Mouse (Mus musculus): Measurements from ENCODE around the gene Helb.
A peak's percentile ranks its signal among the peaks of the same experiment; 100 is the strongest.

Gene Helb

GRCm38 (mm10) chr10:120092548-120092947 is 20.2 kb downstream of the Helb start:
- no peak for DNase-seq

GRCm38 (mm10) chr10:120077850-120078249 is 34.9 kb downstream of the Helb start:
- no peak for DNase-seq

GRCm38 (mm10) chr10:120066319-120066718 is 46.5 kb downstream of the Helb start:
- no peak for DNase-seq

- peak; percentile 72 to 73 for DNase-seq
Measured at GRCm38 (mm10) chr10:120064424-120064823, 48.4 kb downstream of the Helb start.

- DNase-seq = no peak
Measured at GRCm38 (mm10) chr10:120061238-120062130, 51.3 kb downstream of the Helb start.

- DNase-seq = no peak
Measured at GRCm38 (mm10) chr10:120060579-120061237, 52.1 kb downstream of the Helb start.

- no peak for DNase-seq
Measured at GRCm38 (mm10) chr10:120044714-120045234, 68.0 kb downstream of the Helb start.

GRCm38 (mm10) chr10:120044237-120044636 is 68.5 kb downstream of the Helb start:
- DNase-seq = no peak

GRCm38 (mm10) chr10:120038194-120038593 is 74.6 kb downstream of the Helb start:
- no peak for DNase-seq

- DNase-seq = no peak
Measured at GRCm38 (mm10) chr10:120035824-120036223, 77.0 kb downstream of the Helb start.

- no peak for DNase-seq
Measured at GRCm38 (mm10) chr10:120035211-120035733, 77.5 kb downstream of the Helb start.

GRCm38 (mm10) chr10:120033866-120034265 is 78.9 kb downstream of the Helb start:
- no peak for DNase-seq

Data from B cell, adult 2 months (primary cell).